Mouse (Mus musculus) brain, embryonic 14.5 days (tissue): ENCODE measurements around the gene Wdr18. TPM values are rescaled to one million over a fixed set of nuclear protein-coding genes. Genes with fewer than 3 reads are reported as not detected.

Source experiments
- DNase-seq: peaks from one replicate; pipeline ENCODE4 v3.0.0-alpha.2; 2011; ENCODE audit warnings: low read depth
- CTCF ChIP-seq: fragments of 200-500 bp; IDR thresholded peaks from 2 replicates; pipeline ENCODE4 v1.5.1; 2012; ENCODE audit warnings: inconsistent platforms, mild to moderate bottlenecking, moderate library complexity, borderline replicate concordance; ENCODE audit not compliant: insufficient read depth, insufficient read length; ENCODE audit errors: extremely low read depth
- POLR2A ChIP-seq: fragments of 200-500 bp; IDR thresholded peaks from 2 replicates; pipeline ENCODE4 v1.6.1; 2012; ENCODE audit warnings: mild to moderate bottlenecking, inconsistent platforms, borderline replicate concordance; ENCODE audit not compliant: poor library complexity, insufficient read depth, insufficient read length, severe bottlenecking; ENCODE audit errors: extremely low read depth
- polyA plus RNA-seq: library from polyadenylated mRNA; depleted of rRNA; stranded (reverse); fragments of >200 nt; gene quantifications from 2 replicates; pipeline ENCODE4 v1.2.3, GENCODE M21; 2012

The Wdr18 gene
- polyA plus RNA-seq, 1 experiment: 59.7 TPM

DNA sequence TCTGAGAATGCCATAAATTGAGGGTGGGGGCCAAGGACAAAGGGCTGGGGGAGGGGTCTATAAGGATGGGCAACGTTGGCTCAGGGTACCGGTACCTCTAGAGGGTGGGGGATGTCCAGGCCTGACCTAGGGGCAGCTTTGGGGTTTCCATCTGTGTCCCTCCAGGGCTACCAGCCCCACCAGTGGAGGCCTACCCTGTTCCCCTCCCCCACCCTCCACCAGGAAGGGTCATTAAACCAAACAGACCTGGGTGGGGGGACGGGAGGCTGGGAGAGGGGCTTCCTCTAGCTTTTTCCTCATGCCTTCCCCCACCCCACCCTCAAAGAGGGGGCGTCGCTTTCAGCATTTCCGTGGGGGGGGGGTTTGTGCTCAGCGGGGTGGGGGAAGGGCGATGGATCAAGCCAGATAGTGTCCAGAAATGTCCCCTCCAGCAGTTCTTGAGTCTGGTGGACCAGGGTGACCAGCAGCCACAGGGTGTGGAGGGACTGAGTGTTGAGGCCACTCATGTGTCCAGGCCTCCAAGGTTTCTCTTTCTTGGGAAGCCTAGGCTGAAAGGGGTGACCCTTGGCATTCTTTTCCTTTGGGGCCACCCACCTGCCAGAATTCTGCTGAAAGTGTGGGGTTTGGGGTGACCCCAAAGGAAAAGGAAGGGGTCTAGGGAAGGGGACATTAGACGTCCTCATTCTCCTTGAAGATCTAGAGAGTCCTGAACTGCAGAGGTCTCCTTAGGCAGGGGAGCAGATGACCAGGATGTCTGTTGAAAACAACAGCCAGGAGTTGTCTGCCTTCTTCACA is 30.8 kb upstream of the Wdr18 start:
- TF ChIP-seq POLR2A (no peak), CTCF (no peak)
- peak; percentile 9 for DNase-seq

DNA sequence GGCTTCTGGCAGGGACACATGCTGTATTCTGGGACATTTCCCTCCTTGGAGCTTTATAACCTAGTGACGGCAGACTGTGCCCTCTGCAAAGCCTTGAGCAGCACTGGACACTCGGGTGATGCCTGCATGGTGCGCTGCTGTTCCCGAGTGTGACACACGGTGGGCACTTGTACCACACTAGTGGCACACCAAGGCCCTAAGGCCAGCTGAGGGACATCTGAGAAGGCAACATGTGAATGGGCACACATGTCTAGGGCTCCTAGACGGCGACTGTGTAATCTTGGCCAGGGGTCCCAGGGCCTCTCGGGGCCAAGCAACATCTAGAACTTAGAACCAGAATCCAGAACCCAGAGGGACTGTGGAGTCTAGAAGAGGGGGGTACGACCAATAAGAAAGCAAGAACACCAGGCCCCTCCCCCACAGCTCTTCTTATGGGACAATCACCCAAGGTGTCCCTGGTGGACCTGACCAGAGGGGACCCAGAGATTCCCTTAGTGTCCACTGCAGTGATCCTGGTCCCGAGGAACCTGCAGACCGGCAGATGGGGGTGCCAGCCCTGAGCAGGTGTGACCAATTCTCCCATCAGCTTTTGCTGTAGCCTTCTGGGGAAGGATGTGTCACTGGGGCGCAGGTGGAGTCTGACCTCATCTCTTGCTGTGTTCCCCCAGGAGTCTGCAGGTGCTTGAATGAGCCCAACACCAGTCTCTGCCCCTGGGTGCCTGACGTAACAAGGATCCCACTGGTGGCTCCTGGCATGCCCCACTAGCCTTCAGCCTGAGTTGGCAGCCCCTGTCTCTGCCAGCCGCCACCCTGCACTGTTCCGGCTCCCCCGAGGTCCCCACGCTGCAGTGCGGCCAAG is 29.8 kb upstream of the Wdr18 start:
- no peak for TF ChIP-seq POLR2A
- TF ChIP-seq CTCF: no peak
- no peak for DNase-seq

DNA sequence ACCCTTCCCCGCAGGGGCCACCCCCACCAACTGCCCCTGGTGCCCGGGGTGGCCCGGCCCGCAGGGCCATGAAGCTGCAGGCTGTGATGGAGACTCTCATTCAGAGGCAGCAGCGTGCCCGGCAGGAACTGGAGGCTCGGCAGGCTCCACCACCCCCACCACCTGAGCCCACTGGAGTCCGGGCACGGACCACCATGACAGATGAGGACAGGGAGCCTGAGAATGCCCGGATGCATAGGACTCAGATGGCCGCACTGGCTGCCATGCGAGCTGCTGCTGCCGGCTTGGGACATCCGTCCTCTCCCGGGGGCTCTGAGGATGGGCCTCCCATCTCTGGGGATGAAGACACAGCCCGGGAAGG is 29.1 kb upstream of the Wdr18 start:
- TF ChIP-seq CTCF: no peak
- no peak for TF ChIP-seq POLR2A
- DNase-seq: no peak

DNA sequence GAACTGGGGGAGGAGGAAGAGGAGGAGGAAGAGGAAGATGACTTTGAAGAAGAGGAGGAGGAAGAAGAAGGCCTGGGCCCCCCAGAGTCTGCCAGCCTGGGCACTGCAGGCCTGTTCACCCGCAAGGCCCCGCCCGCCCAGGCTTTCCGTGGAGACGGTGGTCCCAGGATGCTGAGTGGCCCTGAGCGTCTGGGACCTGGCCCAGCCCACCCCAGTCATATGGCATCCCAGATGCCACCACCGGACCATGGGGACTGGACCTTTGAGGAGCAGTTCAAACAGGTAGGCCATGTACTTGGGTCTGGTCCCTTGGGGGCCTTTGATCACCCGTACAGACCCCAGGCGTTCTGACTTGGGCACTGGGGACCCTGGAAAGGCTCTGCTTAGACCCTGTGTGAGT is 28.2 kb upstream of the Wdr18 start:
- no peak for DNase-seq
- TF ChIP-seq POLR2A (no peak), CTCF (no peak)

DNA sequence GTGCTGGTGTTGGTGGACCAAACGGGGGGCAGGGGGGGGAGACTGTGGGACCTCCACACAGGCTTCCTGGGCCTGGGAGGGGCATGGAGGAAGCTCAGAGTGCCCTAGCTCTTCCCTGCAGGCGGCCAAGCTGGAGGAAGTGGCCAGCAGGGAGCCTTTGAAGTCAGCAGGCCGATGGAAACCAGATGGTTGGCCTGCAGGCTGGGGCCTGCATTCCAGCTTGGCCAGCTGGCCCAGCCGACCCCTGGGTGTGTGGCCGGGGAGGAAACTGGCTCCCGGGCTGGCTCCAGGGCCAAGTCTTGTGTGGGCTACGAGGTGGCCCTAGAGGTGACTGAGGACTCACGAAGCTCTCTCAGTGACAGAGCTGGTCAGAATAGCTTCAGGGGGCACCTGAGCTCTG is 27.2 kb upstream of the Wdr18 start:
- TF ChIP-seq CTCF (no peak), POLR2A (no peak)
- DNase-seq: peak; percentile 37

DNA sequence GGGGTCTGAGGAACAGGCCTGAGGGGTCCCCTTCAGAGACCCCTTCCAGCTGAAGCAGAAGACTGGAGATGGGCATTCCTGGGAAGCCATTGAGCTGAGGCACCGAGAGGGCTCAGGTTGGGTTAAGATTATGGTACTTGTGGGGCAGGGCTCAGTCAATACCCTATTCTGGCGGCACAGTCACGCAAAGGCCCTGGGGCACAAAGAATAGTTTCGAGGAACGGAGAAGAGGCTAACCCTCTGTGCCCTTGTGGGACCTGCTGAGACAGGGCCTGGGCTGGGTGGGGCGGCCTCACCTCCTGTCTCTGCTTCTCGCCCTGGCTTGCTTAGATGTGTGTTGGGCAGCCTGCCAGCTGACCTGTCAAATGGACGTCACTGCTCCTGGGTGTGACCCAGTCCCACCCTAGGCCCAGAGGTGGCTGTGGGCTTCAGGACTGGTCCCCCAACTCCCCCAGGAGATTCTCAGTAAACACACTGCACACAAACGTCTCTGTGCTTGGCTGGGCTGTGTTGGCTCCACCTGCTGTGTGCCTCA is 26.7 kb upstream of the Wdr18 start:
- DNase-seq: no peak
- TF ChIP-seq CTCF: no peak
- no peak for TF ChIP-seq POLR2A

DNA sequence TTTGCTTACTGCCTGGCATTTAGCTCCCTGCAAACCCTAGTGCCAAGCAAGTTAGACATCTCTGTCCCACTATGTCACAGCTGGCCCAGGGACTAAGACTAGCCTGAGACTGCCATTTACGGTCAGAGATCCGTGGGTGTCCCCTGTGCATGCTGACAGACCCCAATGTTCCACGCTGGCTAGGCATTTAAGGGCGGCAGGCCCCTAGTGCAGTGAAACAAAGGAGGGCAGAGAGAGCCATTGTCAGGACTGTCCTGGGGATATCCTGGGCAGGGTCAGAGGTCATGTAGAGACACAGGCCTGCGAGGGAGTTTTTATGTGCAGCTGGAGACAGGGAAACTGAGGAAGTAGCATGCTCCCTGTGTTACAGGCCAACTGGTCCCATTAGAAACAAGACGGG is 26.1 kb upstream of the Wdr18 start:
- TF ChIP-seq CTCF: no peak
- TF ChIP-seq POLR2A: no peak
- DNase-seq: no peak

DNA sequence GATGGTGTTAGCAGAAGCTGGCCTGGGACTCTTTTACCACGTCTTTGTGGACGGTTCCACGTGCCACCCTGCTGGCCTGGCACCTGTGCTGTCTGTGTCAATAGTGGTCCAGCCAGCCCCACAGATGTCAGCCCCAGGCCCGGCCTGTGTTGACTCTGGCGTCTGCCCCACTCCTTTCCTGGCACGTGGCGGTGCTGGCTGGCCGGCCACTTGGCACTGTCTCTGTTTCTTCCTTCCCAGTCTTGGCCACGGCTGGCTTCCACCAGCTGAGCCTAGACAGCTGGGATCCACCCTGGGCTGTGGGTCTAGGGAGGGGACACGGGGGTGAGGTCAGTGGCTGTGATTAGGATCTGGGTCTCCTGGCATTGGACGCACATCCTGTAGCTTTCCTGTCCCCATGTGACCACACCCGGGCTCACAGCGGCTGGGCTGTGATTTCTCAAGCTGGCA is 25.7 kb upstream of the Wdr18 start:
- peak; percentile 62 for DNase-seq
- no peak for TF ChIP-seq POLR2A
- no peak for TF ChIP-seq CTCF

DNA sequence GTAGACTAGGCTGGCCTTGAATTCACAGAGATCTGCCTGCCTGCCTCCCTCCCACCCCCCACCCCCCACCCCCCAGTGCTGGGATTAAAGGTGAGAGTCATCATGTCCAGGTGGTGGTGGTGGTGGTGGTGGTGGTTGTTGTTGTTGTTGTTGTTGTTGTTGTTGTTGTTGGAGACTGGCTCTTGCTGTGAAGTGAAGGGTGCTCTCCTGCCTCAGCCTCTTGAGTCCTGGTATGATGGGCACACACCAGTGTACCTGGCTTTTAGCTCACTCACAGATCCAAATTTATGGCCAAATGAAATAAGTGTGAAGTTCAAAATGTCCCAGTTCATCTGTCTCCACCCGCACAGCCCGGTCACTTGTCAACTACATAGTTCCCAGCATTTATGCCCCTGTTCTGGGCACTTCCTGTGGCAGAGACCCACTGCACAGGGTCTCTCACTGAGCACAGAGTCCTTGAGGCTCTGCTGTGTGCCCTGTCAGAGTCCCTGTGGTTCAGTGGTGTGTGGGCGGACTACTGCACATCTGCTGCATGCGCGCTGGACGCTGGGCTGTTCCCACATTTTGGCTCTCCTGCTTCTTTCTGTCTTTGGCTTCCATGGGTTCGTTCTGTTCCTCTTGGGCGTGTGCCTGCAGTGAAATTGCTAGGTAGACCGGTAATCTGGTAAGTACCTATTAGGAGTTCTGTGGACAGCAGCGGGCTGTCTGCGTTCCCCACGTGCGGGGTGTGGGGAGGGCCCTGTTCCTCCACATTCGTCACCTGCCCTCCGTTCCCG is 25.0 kb upstream of the Wdr18 start:
- TF ChIP-seq POLR2A: no peak
- TF ChIP-seq CTCF: no peak
- DNase-seq: no peak

DNA sequence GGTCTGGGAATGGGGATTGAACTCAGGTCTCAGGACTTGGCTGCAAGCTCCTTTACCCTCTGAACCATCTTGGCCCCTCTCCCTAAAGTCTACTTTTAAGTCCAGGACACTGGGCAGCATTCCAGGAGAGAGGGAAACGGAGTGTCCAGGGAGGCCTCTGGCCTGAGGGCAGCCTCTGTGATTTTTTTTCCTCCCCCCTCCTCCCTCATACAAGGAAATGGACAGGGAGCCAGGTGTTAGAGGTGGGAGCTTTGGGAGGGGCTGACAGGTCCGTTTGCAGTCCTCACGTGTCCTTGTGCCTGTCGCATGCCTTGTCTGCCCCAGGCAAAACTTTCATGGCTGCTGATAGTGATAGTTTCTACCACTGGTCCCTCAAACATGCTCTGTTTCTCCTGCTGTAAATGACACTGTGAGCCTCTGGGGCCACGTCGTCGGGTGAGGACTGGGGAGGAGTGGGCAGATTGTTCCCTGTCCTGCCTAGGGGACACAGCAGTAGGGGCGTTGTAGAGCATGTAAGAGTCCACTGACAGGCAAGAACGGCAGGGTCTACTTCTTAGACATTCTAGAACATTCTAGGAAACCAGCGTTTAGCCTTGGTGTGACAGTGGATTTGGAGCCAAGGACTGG is 23.6 kb upstream of the Wdr18 start:
- DNase-seq: no peak
- TF ChIP-seq POLR2A (no peak), CTCF (no peak)
